ENCODE assay signal across 14 mouse cellular contexts in genomic region chr13:103319317-103319716, GRCm38 (mm10).
"Had no signal": no experiment of that assay in that cellular context is flagged by ENCODE, and none has a peak within 500 bp of the region (broad histone marks: within the 10 kb centered on the region; RNA-seq: fewer than 3 reads in every experiment).

No protein-coding gene starts in this region.

- ATAC-seq: intestine, embryonic 16.5 days had no signal

- H3K4me2 ChIP-seq: liver, embryonic 11.5 days; liver, embryonic 15.5 days; midbrain, embryonic 12.5 days had no signal

- H3K36me3 ChIP-seq: liver, embryonic 15.5 days; midbrain, embryonic 12.5 days had no signal

- H3K27me3 ChIP-seq: liver, embryonic 15.5 days had no signal

- H3K9me3 ChIP-seq: liver, embryonic 15.5 days; midbrain, embryonic 12.5 days had no signal

- DNase-seq: kidney, adult 2 months; kidney, postnatal 36 days; layer of hippocampus, adult 9-11 months; layer of hippocampus, postnatal 36 days; lung, adult 2 months; lung, postnatal 14 days; thymus, postnatal 4 days had no signal

- H3K4me3 ChIP-seq: liver, embryonic 15.5 days; megakaryocyte, embryonic 14.5 days; midbrain, embryonic 12.5 days had no signal

- H3K27ac ChIP-seq: liver, embryonic 15.5 days; macrophage; midbrain, embryonic 12.5 days; stomach, postnatal 0 days had no signal

- H3K9ac ChIP-seq: liver, embryonic 15.5 days; midbrain, embryonic 12.5 days had no signal

- H3K4me1 ChIP-seq: liver, embryonic 15.5 days had no signal
